ENCODE assay signal across 8 mouse cellular contexts in genomic region chr3:58414234-58414938, GRCm38 (mm10). TPM values are rescaled to one million over a fixed set of nuclear protein-coding genes. Genes with fewer than 3 reads are reported as not detected.
DNase-seq lines count a peak whose midpoint lies in the region; ATAC-seq lines count a peak whose summit lies in the region.

Gene Tsc22d2, plus strand, starts transcription at chr3:58414715.

- no peaks in the 10 kb centered on the region for H3K36me3 ChIP-seq in hindbrain, embryonic 13.5 days

- under 1% methylated on average over 48 of the region's 52 CpGs for WGBS in hindbrain, embryonic 13.5 days

- peak within 1 kb of the TSS; percentile 99 for H3K27ac ChIP-seq in hindbrain, embryonic 13.5 days

- no peaks in the 10 kb centered on the region for H3K9me3 ChIP-seq in hindbrain, embryonic 13.5 days

- H3K4me3 ChIP-seq in hindbrain, embryonic 13.5 days, result peak within 1 kb of the TSS; percentile 85

- peaks cover 25% of the 10 kb centered on the region for H3K4me1 ChIP-seq in hindbrain, embryonic 13.5 days (replicated peaks)

- DNase-seq in T-cell, adult 2 months (ENCODE audit: low spot score), result peak; percentile 93
- DNase-seq in cerebellum, postnatal 25 days, result peak; percentile 99 to 100
- peak; percentile 95 to 97 for DNase-seq in frontal cortex, postnatal 25 days (ENCODE audit: low spot score in 2 of 2)
- DNase-seq in layer of hippocampus, postnatal 36 days, result peak; percentile 97 to 98
- DNase-seq in lung, postnatal 25 days (ENCODE audit: low spot score), result peak; percentile 95
- DNase-seq in retina, adult 2 months (ENCODE audit: low read depth, low spot score), result peak; percentile 79
- DNase-seq in thymus, postnatal 25 days, result peak; percentile 98

- peak within 1 kb of the TSS; percentile 98 for H3K9ac ChIP-seq in hindbrain, embryonic 13.5 days

- H3K4me2 ChIP-seq in hindbrain, embryonic 13.5 days, result peak within 1 kb of the TSS; percentile 97

- H3K27me3 ChIP-seq in hindbrain, embryonic 13.5 days, result no peaks in the 10 kb centered on the region

- peak; percentile 81 for ATAC-seq in hindbrain, embryonic 13.5 days (ENCODE audit: low FRiP score)

RNA-seq across cellular contexts. Expression of gene Tsc22d2, which starts in this region (rescaled TPM):
- polyA plus RNA-seq in hindbrain, embryonic 13.5 days (2015; fragmentation: Nextera tagmentation; extraction: Ambion mirVana), result 8.2 and 8.6 TPM in 2 replicates
- 10 to 100 TPM; 40.0 to 44.7 TPM for total RNA-seq in layer of hippocampus, postnatal 36 days (2021)

Comparison
In these comparisons a context has a peak if more than half of its experiments do, and no peak if none do; other contexts are left out.
1. Peak in every context shown above with its lines: DNase-seq, ATAC-seq, H3K4me3 ChIP-seq and H3K27ac ChIP-seq.